Mouse (Mus musculus): ENCODE data around the gene Ninj2. TPM values are rescaled to one million over a fixed set of nuclear protein-coding genes. Genes with fewer than 3 reads are reported as not detected.
A peak's percentile ranks its signal among the peaks of the same experiment; 100 is the strongest.

The Ninj2 gene
- total and polyA plus RNA-seq, 3 experiments = 0.08 TPM; not detected in 2

DNA sequence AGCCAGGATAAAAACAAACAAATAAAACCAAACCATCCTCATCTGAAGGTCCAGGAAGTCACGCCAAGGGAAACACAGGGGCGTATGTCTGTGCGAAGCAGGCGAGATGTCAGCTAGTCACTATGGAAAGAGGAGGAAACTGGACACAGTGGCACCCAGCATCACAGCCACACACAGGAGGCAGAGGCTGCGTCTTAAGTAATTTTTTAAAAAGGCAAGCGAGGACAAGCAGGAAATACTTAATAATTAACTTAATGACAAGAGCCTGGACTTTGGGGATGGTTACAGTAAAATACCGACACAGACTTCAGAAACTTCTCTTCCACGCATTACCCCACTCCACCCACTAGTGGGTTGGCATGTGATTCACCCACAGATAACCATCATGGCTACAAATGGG is 149.4 kb downstream of the Ninj2 start:
- H3K27ac ChIP-seq (ENCODE audit: control insufficient read depth, low read depth, low read length) = no peak overlapping the region
- peaks cover 0 to 5% of the 10 kb centered on the region in 2 experiments; a peak in 1 of 4 replicates for H3K36me3 ChIP-seq (ENCODE audit: control insufficient read depth in 1 of 2, insufficient read depth in 2 of 2, low read length in 2 of 2)
- no peaks in the 10 kb centered on the region for H3K79me2 ChIP-seq (ENCODE audit: control insufficient read depth, insufficient read depth, low read length, poor library complexity)
- H3K27me3 ChIP-seq (ENCODE audit: control insufficient read depth in 1 of 2, insufficient read depth in 2 of 2, low read length in 2 of 2) = peaks cover 4 to 5% of the 10 kb centered on the region in 2 experiments
- no peak overlapping the region for H3K9ac ChIP-seq (ENCODE audit: control insufficient read depth, low read depth, low read length, poor library complexity, severe bottlenecking)
- H3K9me3 ChIP-seq (replicated peaks; ENCODE audit: insufficient read depth, low read length) = no peaks in the 10 kb centered on the region
- H3K4me1 ChIP-seq (ENCODE audit: control insufficient read depth in 1 of 2, insufficient read depth in 2 of 2, low read length in 2 of 2) = peaks cover 0 to 8% of the 10 kb centered on the region in 2 experiments; a peak in 2 of 4 replicates
- no peak for TF ChIP-seq UBTF (IDR thresholded peaks at IDR 0.05; ENCODE audit: borderline replicate concordance, insufficient read depth, low read depth, low read length)
- TF ChIP-seq KAT2A (conservative IDR thresholded peaks at IDR 0.05; ENCODE audit: low read depth, low read length) = no peak
- no peak for TF ChIP-seq BHLHE40 (IDR thresholded peaks at IDR 0.05; ENCODE audit: borderline replicate concordance, low read depth, low read length)
- H3K4me3 ChIP-seq (ENCODE audit: control insufficient read depth in 1 of 2, insufficient read depth in 1 of 2, low read depth in 2 of 2, low read length in 2 of 2) = no peak overlapping the region
- DNase-seq (ENCODE audit: low read depth, low spot score) = no peak

DNA sequence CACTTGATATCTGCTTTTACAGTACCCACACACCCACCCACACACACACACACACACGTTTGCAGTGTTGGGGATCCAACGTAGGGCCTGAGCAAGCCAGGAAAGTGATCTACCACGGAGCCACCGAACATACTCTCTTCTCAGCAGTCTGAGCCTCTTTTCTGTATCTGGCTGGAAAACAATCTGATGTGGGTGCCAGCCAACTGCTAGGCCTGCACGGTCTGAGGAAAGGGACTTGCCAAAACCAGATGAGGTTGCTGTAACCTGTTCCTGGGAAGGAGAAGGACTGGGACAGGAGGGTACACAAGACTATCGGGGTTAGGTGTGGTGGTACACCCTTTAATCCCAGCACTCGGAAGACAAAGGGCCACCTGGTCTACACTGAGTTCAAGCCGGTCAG is 150.1 kb downstream of the Ninj2 start:
- Histone ChIP-seq H3K27me3 (ENCODE audit: control insufficient read depth in 1 of 2, insufficient read depth in 2 of 2, low read length in 2 of 2) (peaks cover 4 to 6% of the 10 kb centered on the region in 2 experiments), H3K9ac (ENCODE audit: control insufficient read depth, low read depth, low read length, poor library complexity, severe bottlenecking) (no peak overlapping the region), H3K4me3 (ENCODE audit: control insufficient read depth in 1 of 2, insufficient read depth in 1 of 2, low read depth in 2 of 2, low read length in 2 of 2) (no peak overlapping the region), H3K9me3 (replicated peaks; ENCODE audit: insufficient read depth, low read length) (no peaks in the 10 kb centered on the region), H3K36me3 (ENCODE audit: control insufficient read depth in 1 of 2, insufficient read depth in 2 of 2, low read length in 2 of 2) (peaks cover 0 to 5% of the 10 kb centered on the region in 2 experiments; a peak in 1 of 4 replicates), H3K79me2 (ENCODE audit: control insufficient read depth, insufficient read depth, low read length, poor library complexity) (no peaks in the 10 kb centered on the region), H3K4me1 (ENCODE audit: control insufficient read depth in 1 of 2, insufficient read depth in 2 of 2, low read length in 2 of 2) (peaks cover 0 to 8% of the 10 kb centered on the region in 2 experiments; a peak in 2 of 4 replicates), H3K27ac (ENCODE audit: control insufficient read depth, low read depth, low read length) (no peak overlapping the region)
- TF ChIP-seq POLR2AphosphoS2 (IDR thresholded peaks at IDR 0.05; ENCODE audit: low read length) = no peak
- DNase-seq (ENCODE audit: low read depth, low spot score) = peak; percentile 17

DNA sequence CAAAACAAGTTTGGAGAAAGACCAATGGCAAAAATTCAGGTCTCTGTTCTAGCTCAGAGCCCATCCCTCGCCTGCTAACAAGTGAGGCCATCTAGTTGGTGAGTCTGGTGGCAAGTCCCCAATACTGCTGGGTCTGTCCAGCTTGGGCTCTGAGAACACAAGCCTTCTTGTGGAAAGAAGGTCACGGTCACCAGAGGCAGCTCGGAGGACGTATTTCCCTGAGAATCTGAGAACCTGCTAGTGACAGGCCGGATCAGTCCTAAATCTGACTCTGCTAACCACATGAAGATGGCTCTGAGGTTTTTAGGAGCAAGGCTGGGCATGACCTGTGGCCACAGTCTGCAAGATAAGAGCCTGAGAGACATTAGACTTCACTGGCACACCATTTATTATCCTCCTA is 153.5 kb downstream of the Ninj2 start:
- TF ChIP-seq ZNF384 (IDR thresholded peaks at IDR 0.05; ENCODE audit: low read depth, low read length) (no peak), MYB (IDR thresholded peaks at IDR 0.05; ENCODE audit: low read depth, low read length) (no peak), RAD21 (IDR thresholded peaks at IDR 0.05; ENCODE audit: low read depth, low read length) (no peak), MAFK (IDR thresholded peaks at IDR 0.05; ENCODE audit: borderline replicate concordance, low read depth, low read length) (no peak), HCFC1 (IDR thresholded peaks at IDR 0.05; ENCODE audit: low read depth, low read length) (no peak), TAL1 (IDR thresholded peaks at IDR 0.05; ENCODE audit: low read length) (no peak), E2F4 (IDR thresholded peaks at IDR 0.05; ENCODE audit: borderline replicate concordance, low read depth, low read length) (no peak), EP300 (IDR thresholded peaks at IDR 0.05; ENCODE audit: low read depth in 1 of 2, low read length in 2 of 2) (no peak), ELF1 (IDR thresholded peaks at IDR 0.05; ENCODE audit: low read depth, low read length) (no peak), KAT2A (conservative IDR thresholded peaks at IDR 0.05; ENCODE audit: low read depth, low read length) (no peak), POLR2AphosphoS5 (IDR thresholded peaks at IDR 0.05; ENCODE audit: borderline replicate concordance, low read depth, low read length) (no peak), GABPA (IDR thresholded peaks at IDR 0.05; ENCODE audit: low read depth, low read length) (no peak), SIN3A (IDR thresholded peaks at IDR 0.05; ENCODE audit: low read length) (no peak), CHD2 (IDR thresholded peaks at IDR 0.05; ENCODE audit: low read length) (no peak), TBP (IDR thresholded peaks at IDR 0.05; ENCODE audit: low read depth, low read length) (no peak), POLR2A (IDR thresholded peaks at IDR 0.05; ENCODE audit: control insufficient read depth in 1 of 2, insufficient read depth in 1 of 2, low read depth in 1 of 2, low read length in 2 of 2, poor library complexity in 1 of 2) (no peak), MYC (IDR thresholded peaks at IDR 0.05; ENCODE audit: low read depth, low read length) (no peak), ZC3H11A (IDR thresholded peaks at IDR 0.05; ENCODE audit: low read depth, low read length) (no peak)
- H3K9me3 ChIP-seq (replicated peaks; ENCODE audit: insufficient read depth, low read length) = no peaks in the 10 kb centered on the region
- H3K27me3 ChIP-seq (ENCODE audit: control insufficient read depth in 1 of 2, insufficient read depth in 2 of 2, low read length in 2 of 2) = peaks cover 12 to 19% of the 10 kb centered on the region in 2 experiments
- H3K4me1 ChIP-seq (ENCODE audit: control insufficient read depth in 1 of 2, insufficient read depth in 2 of 2, low read length in 2 of 2) = peaks cover 0 to 8% of the 10 kb centered on the region in 2 experiments; a peak in 2 of 4 replicates
- no peak overlapping the region for H3K4me3 ChIP-seq (ENCODE audit: control insufficient read depth in 1 of 2, insufficient read depth in 1 of 2, low read depth in 2 of 2, low read length in 2 of 2)
- DNase-seq (ENCODE audit: low read depth, low spot score) = no peak
- peaks cover 0 to 5% of the 10 kb centered on the region in 2 experiments; a peak in 1 of 4 replicates for H3K36me3 ChIP-seq (ENCODE audit: control insufficient read depth in 1 of 2, insufficient read depth in 2 of 2, low read length in 2 of 2)
- no peak overlapping the region for H3K9ac ChIP-seq (ENCODE audit: control insufficient read depth, low read depth, low read length, poor library complexity, severe bottlenecking)
- H3K27ac ChIP-seq (ENCODE audit: control insufficient read depth, low read depth, low read length) = no peak overlapping the region
- H3K79me2 ChIP-seq (ENCODE audit: control insufficient read depth, insufficient read depth, low read length, poor library complexity) = no peaks in the 10 kb centered on the region

All from MEL (cell line).